Comparison of ENCODE assay signal across 8 mouse cellular contexts in genomic region chr14:19839600-19840332, GRCm38 (mm10). TPM values are rescaled to one million over a fixed set of nuclear protein-coding genes. Genes with fewer than 3 reads are reported as not detected.
DNase-seq lines count a peak whose midpoint lies in the region; ATAC-seq and TF ChIP-seq lines count a peak whose summit lies in the region.

No protein-coding gene starts in this region.

- peak; percentile 78 for DNase-seq in MEL (ENCODE audit: low read depth, low spot score)
- DNase-seq in cerebellum, adult 11-12 months, result peak; percentile 44
- DNase-seq in heart, postnatal 14 days, result peak; percentile 64 to 77
- DNase-seq in layer of hippocampus, adult 11-12 months (ENCODE audit: low spot score), result peak; percentile 83
- DNase-seq in lung, adult 18-20 months, result peak; percentile 33 to 41
- DNase-seq in thymus, postnatal 14 days, result peak; percentile 74

- H3K27ac ChIP-seq in MEL (ENCODE audit: control insufficient read depth, low read depth, low read length), result no peak overlapping the region
- H3K27ac ChIP-seq in forebrain, embryonic 15.5 days (replicated peaks), result no peak overlapping the region
- H3K27ac ChIP-seq in neural tube, embryonic 14.5 days (ENCODE audit: low read depth, low read length), result no peak overlapping the region

- no peaks in the 10 kb centered on the region for H3K79me2 ChIP-seq in MEL (ENCODE audit: control insufficient read depth, insufficient read depth, low read length, poor library complexity)

- TF ChIP-seq POLR2A in MEL (IDR thresholded peaks at IDR 0.05; ENCODE audit: control insufficient read depth in 1 of 2, insufficient read depth in 1 of 2, low read depth in 1 of 2, low read length in 2 of 2, poor library complexity in 1 of 2), result no peak

- TF ChIP-seq CTCF in MEL (IDR thresholded peaks at IDR 0.05 in 2 of 3, conservative IDR thresholded peaks at IDR 0.05 in 1 of 3; ENCODE audit: control insufficient read depth in 1 of 3, insufficient read depth in 1 of 3, low read depth in 2 of 3, low read length in 3 of 3, poor library complexity in 1 of 3, severe bottlenecking in 1 of 3), result peak; percentile 62 to 93 (median 63)

- intact Hi-C loops in heart, postnatal 14 days (cut with DNase I), result loop anchor here (1.0 to 5.0 kb wide), 3 partner anchors 138 to 418 kb away; partner anchors contain the start of gene Gng2

- no peaks in the 10 kb centered on the region; a peak in 1 of 4 replicates for H3K27me3 ChIP-seq in MEL (ENCODE audit: control insufficient read depth in 1 of 2, insufficient read depth in 2 of 2, low read length in 2 of 2)
- H3K27me3 ChIP-seq in forebrain, embryonic 15.5 days, result no peaks in the 10 kb centered on the region
- H3K27me3 ChIP-seq in neural tube, embryonic 14.5 days (ENCODE audit: control insufficient read depth, insufficient read depth, low read length), result no peaks in the 10 kb centered on the region

- peak; percentile 63; the same call in 1 of the 2 replicates for ATAC-seq in forebrain, embryonic 15.5 days (replicated peaks)
- ATAC-seq in neural tube, embryonic 14.5 days (ENCODE audit: low read depth), result peak; percentile 88

- H3K9ac ChIP-seq in MEL (ENCODE audit: control insufficient read depth, low read depth, low read length, poor library complexity, severe bottlenecking), result peak overlapping the region; percentile 81
- H3K9ac ChIP-seq in forebrain, embryonic 15.5 days (replicated peaks), result peak overlapping the region; percentile 19
- peak overlapping the region; percentile 44; the same call in 1 of the 2 replicates for H3K9ac ChIP-seq in neural tube, embryonic 14.5 days (replicated peaks; ENCODE audit: low read depth, low read length)

- H3K9me3 ChIP-seq in MEL (replicated peaks; ENCODE audit: insufficient read depth, low read length), result no peaks in the 10 kb centered on the region
- H3K9me3 ChIP-seq in forebrain, embryonic 15.5 days, result no peaks in the 10 kb centered on the region
- no peaks in the 10 kb centered on the region for H3K9me3 ChIP-seq in neural tube, embryonic 14.5 days (ENCODE audit: control insufficient read depth, low read length)

- TF ChIP-seq EP300 in MEL (IDR thresholded peaks at IDR 0.05; ENCODE audit: low read depth in 1 of 2, low read length in 2 of 2), result no peak

- H3K4me1 ChIP-seq in MEL (ENCODE audit: control insufficient read depth in 1 of 2, insufficient read depth in 2 of 2, low read length in 2 of 2), result peaks cover 0 to 3% of the 10 kb centered on the region in 2 experiments; a peak in 1 of 4 replicates
- H3K4me1 ChIP-seq in forebrain, embryonic 15.5 days, result peaks cover 8% of the 10 kb centered on the region
- H3K4me1 ChIP-seq in neural tube, embryonic 14.5 days (ENCODE audit: control insufficient read depth, insufficient read depth, low read length), result no peaks in the 10 kb centered on the region

- TF ChIP-seq RAD21 in MEL (IDR thresholded peaks at IDR 0.05; ENCODE audit: low read depth, low read length), result peak; percentile 92

- no peaks in the 10 kb centered on the region; a peak in 1 of 4 replicates for H3K36me3 ChIP-seq in MEL (ENCODE audit: control insufficient read depth in 1 of 2, insufficient read depth in 2 of 2, low read length in 2 of 2)
- H3K36me3 ChIP-seq in forebrain, embryonic 15.5 days, result no peaks in the 10 kb centered on the region
- H3K36me3 ChIP-seq in neural tube, embryonic 14.5 days (ENCODE audit: control insufficient read depth, insufficient read depth, low read length), result no peaks in the 10 kb centered on the region

- H3K4me3 ChIP-seq in MEL (ENCODE audit: control insufficient read depth in 1 of 2, insufficient read depth in 1 of 2, low read depth in 2 of 2, low read length in 2 of 2), result peak overlapping the region; percentile 77 to 92
- H3K4me3 ChIP-seq in forebrain, embryonic 15.5 days, result no peak overlapping the region
- H3K4me3 ChIP-seq in neural tube, embryonic 14.5 days (ENCODE audit: low read depth, low read length), result no peak overlapping the region

- WGBS in forebrain, embryonic 15.5 days, result 21% methylated on average over 15 of the region's 15 CpGs
- WGBS in neural tube, embryonic 14.5 days, result 25% methylated on average over 15 of the region's 15 CpGs

- peak overlapping the region; percentile 31 for H3K4me2 ChIP-seq in forebrain, embryonic 15.5 days (replicated peaks)
- peak overlapping the region; percentile 40 for H3K4me2 ChIP-seq in neural tube, embryonic 14.5 days (ENCODE audit: low read depth, low read length)

TF ChIP-seq in MEL, 35 proteins besides CTCF, POLR2A, EP300 and RAD21:
- TF ChIP-seq USF1 (IDR thresholded peaks at IDR 0.05; ENCODE audit: low read depth, low read length) (no peak), ZC3H11A (IDR thresholded peaks at IDR 0.05; ENCODE audit: low read depth, low read length) (peak; percentile 92), SMC3 (IDR thresholded peaks at IDR 0.05; ENCODE audit: low read depth, low read length) (peak; percentile 97), ZKSCAN1 (IDR thresholded peaks at IDR 0.05; ENCODE audit: low read depth, low read length) (no peak), MAFK (IDR thresholded peaks at IDR 0.05; ENCODE audit: borderline replicate concordance, low read depth, low read length) (no peak), TBP (IDR thresholded peaks at IDR 0.05; ENCODE audit: low read depth, low read length) (no peak), USF2 (IDR thresholded peaks at IDR 0.05; ENCODE audit: borderline replicate concordance in 1 of 2, insufficient read depth in 1 of 2, low read depth in 1 of 2, low read length in 2 of 2) (no peak), MAZ (IDR thresholded peaks at IDR 0.05; ENCODE audit: low read depth, low read length) (no peak), POLR2AphosphoS5 (IDR thresholded peaks at IDR 0.05; ENCODE audit: borderline replicate concordance, low read depth, low read length) (no peak), HCFC1 (IDR thresholded peaks at IDR 0.05; ENCODE audit: low read depth, low read length) (no peak), NELFE (IDR thresholded peaks at IDR 0.05; ENCODE audit: low read depth, low read length) (no peak)

RNA-seq across cellular contexts. Expression of gene Rtraf, which starts 16.1 kb away (rescaled TPM):
- 90.4 and 93.9 TPM in 2 replicates for total RNA-seq in MEL (2012; rRNA removed)
- polyA plus RNA-seq in MEL (2012; ENCODE audit: insufficient read depth in 1 of 2, insufficient read length in 2 of 2, low read depth in 1 of 2, low replicate concordance in 2 of 2, missing spikeins in 1 of 2), result 100 to 1,000 TPM in 1 of 2 experiments, not detected in 1; 117 TPM
- 188 and 190 TPM in 2 replicates for polyA plus RNA-seq in forebrain, embryonic 15.5 days (2015; fragmentation: Nextera tagmentation; extraction: Ambion mirVana)
- 10 to 100 TPM; 63.5 to 69.3 TPM for total RNA-seq in heart, postnatal 14 days (2021)
- polyA plus RNA-seq in neural tube, embryonic 14.5 days (2014; fragmentation: Nextera tagmentation; extraction: Ambion mirVana), result 162 and 187 TPM in 2 replicates

Comparison
In these comparisons a context has a peak if more than half of its experiments do, and no peak if none do; other contexts are left out.
1. H3K4me3 ChIP-seq: peak in MEL (2 of 2); none in forebrain, embryonic 15.5 days (single experiment) and neural tube, embryonic 14.5 days (single experiment).
2. H3K9ac ChIP-seq: peak in every context shown above with its lines; median percentile 81 in MEL; 44 in neural tube, embryonic 14.5 days; 19 in forebrain, embryonic 15.5 days.
3. Peak in every context shown above with its lines, with median percentiles within 50 percentile points of each other: DNase-seq.